Mouse (Mus musculus): Measurements from ENCODE around the gene Ppp1r13l.

GRCm38 (mm10) chr7:19376019-19376418 lies 16.5 kb downstream of the Ppp1r13l start:
- no peak for TF ChIP-seq TAL1 (IDR thresholded peaks at IDR 0.05; ENCODE audit: low read length)
- no peak for TF ChIP-seq GATA1 (IDR thresholded peaks at IDR 0.05; ENCODE audit: low read length)

All from erythroblast, embryonic 14.5 days (primary cell).